Mouse (Mus musculus) CH12.LX (cell line): ENCODE measurements around the gene Htt. TPM values are rescaled to one million over a fixed set of nuclear protein-coding genes. Genes with fewer than 3 reads are reported as not detected.

Experiments
- DNase-seq: peaks from one replicate; pipeline ENCODE4 v3.0.0-alpha.2; 2013; ENCODE audit errors: extremely low read depth
- H3K27ac ChIP-seq: 2 replicates; pipeline ENCODE4 v1.5.1; 2012; ENCODE audit warnings: low read depth, mild to moderate bottlenecking, control low read depth, moderate library complexity; ENCODE audit not compliant: insufficient read depth
- H3K27me3 ChIP-seq: replicated peaks from 2 replicates; pipeline ENCODE3; 2012; ENCODE audit warnings: inconsistent platforms
- H3K36me3 ChIP-seq, 2 experiments: replicated peaks in 1 of 2; 2 replicates each; pipeline versions ENCODE3 to v1.6.1; 2012; ENCODE audit warnings: inconsistent platforms in 1 of 2, low read length in 1 of 2, mild to moderate bottlenecking in 1 of 2, mixed read lengths in 1 of 2, moderate library complexity in 1 of 2; ENCODE audit not compliant: control insufficient read depth in 1 of 2, insufficient read depth in 1 of 2
- H3K4me1 ChIP-seq, 2 experiments: 2 replicates each; pipeline ENCODE4 v1.6.1; 2012; ENCODE audit warnings: inconsistent platforms in 1 of 2, moderate library complexity in 1 of 2; ENCODE audit not compliant: insufficient read depth in 2 of 2, control insufficient read depth in 1 of 2
- H3K4me2 ChIP-seq: 2 replicates; pipeline ENCODE4 v1.6.1; 2012; ENCODE audit warnings: low read depth, mild to moderate bottlenecking, control low read depth; ENCODE audit not compliant: poor library complexity, insufficient read depth, severe bottlenecking
- H3K4me3 ChIP-seq, 3 experiments: fragments of 150-350 bp in 1 of 3; sonication (generic) in 1 of 3; replicated peaks in 1 of 3; 2 replicates each; pipeline versions ENCODE3 to v1.5.1; 2011 to 2012; ENCODE audit warnings: low read depth in 2 of 3, low read length in 2 of 3, mild to moderate bottlenecking in 2 of 3, moderate library complexity in 2 of 3, control low read depth in 1 of 3, improper control_type of control experiment in 1 of 3, inconsistent platforms in 1 of 3, mixed read lengths in 1 of 3; ENCODE audit not compliant: poor library complexity in 1 of 3
- H3K79me2 ChIP-seq: replicated peaks from 2 replicates; pipeline ENCODE4 v1.6.1; 2012; ENCODE audit warnings: mild to moderate bottlenecking, moderate library complexity; ENCODE audit not compliant: control insufficient read depth, poor library complexity, insufficient read depth, severe bottlenecking; ENCODE audit errors: extremely low read depth
- H3K9ac ChIP-seq: 2 replicates; pipeline ENCODE4 v1.6.1; 2012; ENCODE audit warnings: low read depth, mild to moderate bottlenecking, control low read depth, moderate library complexity; ENCODE audit not compliant: insufficient read depth
- H3K9me3 ChIP-seq: replicated peaks from 2 replicates; pipeline ENCODE3; 2012; ENCODE audit warnings: low read length, inconsistent platforms, mixed read lengths
- CHD1 ChIP-seq: IDR thresholded peaks from 2 replicates; pipeline ENCODE4 v1.6.1; 2012; ENCODE audit warnings: low read depth, low read length, improper control_type of control experiment, inconsistent platforms
- CTCF ChIP-seq, 2 experiments: IDR thresholded peaks in 1 of 2; conservative IDR thresholded peaks in 1 of 2; 2 replicates each; pipeline ENCODE4 v1.5.1; 2011 to 2012; ENCODE audit warnings: low read depth in 2 of 2, low read length in 2 of 2, improper control_type of control experiment in 1 of 2, inconsistent platforms in 1 of 2, mild to moderate bottlenecking in 1 of 2, moderate library complexity in 1 of 2
- E2F4 ChIP-seq: IDR thresholded peaks from 2 replicates; pipeline ENCODE4 v1.6.1; 2011; ENCODE audit warnings: low read depth, low read length, improper control_type of control experiment; ENCODE audit not compliant: insufficient replicate concordance
- ETS1 ChIP-seq: conservative IDR thresholded peaks from 2 replicates; pipeline ENCODE4 v1.6.1; 2012; ENCODE audit warnings: low read depth, mild to moderate bottlenecking, inconsistent platforms, low read length, improper control_type of control experiment, moderate library complexity
- GABPA ChIP-seq: IDR thresholded peaks from 2 replicates; pipeline ENCODE4 v1.6.1; 2012; ENCODE audit warnings: low read depth, low read length, improper control_type of control experiment, inconsistent platforms; ENCODE audit not compliant: insufficient replicate concordance
- HCFC1 ChIP-seq: IDR thresholded peaks from 2 replicates; pipeline ENCODE4 v1.6.1; 2012; ENCODE audit warnings: low read depth, mild to moderate bottlenecking, inconsistent platforms, low read length, improper control_type of control experiment
- IRF4 ChIP-seq: IDR thresholded peaks from 2 replicates; pipeline ENCODE4 v1.6.1; 2014; ENCODE audit warnings: low read depth, mild to moderate bottlenecking, inconsistent platforms, low read length, improper control_type of control experiment
- JUN ChIP-seq: IDR thresholded peaks from 2 replicates; pipeline ENCODE4 v1.6.1; 2011; ENCODE audit warnings: low read depth, mild to moderate bottlenecking, low read length, improper control_type of control experiment, moderate library complexity; ENCODE audit not compliant: insufficient read depth
- JUND ChIP-seq: conservative IDR thresholded peaks from 2 replicates; pipeline ENCODE4 v1.6.1; 2011; ENCODE audit warnings: low read depth, low read length, improper control_type of control experiment
- MAFK ChIP-seq: IDR thresholded peaks from 2 replicates; pipeline ENCODE4 v1.6.1; 2011; ENCODE audit warnings: low read length, improper control_type of control experiment; ENCODE audit not compliant: insufficient replicate concordance
- MAX ChIP-seq: IDR thresholded peaks from 2 replicates; pipeline ENCODE4 v1.6.1; 2011; ENCODE audit warnings: low read length, improper control_type of control experiment
- NELFE ChIP-seq: IDR thresholded peaks from 2 replicates; pipeline ENCODE4 v1.6.1; 2011; ENCODE audit warnings: low read depth, low read length, improper control_type of control experiment
- NRF1 ChIP-seq: IDR thresholded peaks from 2 replicates; pipeline ENCODE4 v1.6.1; 2014; ENCODE audit warnings: low read depth, mild to moderate bottlenecking, inconsistent platforms, low read length, improper control_type of control experiment, moderate library complexity
- PAX5 ChIP-seq: IDR thresholded peaks from 2 replicates; pipeline ENCODE4 v1.6.1; 2012; ENCODE audit warnings: low read length, inconsistent platforms, mixed read lengths
- POLR2A ChIP-seq: IDR thresholded peaks from 2 replicates; pipeline ENCODE4 v1.6.1; 2011; ENCODE audit warnings: low read depth, mild to moderate bottlenecking, improper control_type of control experiment, low read length
- POLR2AphosphoS2 ChIP-seq: IDR thresholded peaks from 2 replicates; pipeline ENCODE4 v1.6.1; 2011; ENCODE audit warnings: low read depth, low read length, improper control_type of control experiment
- RCOR1 ChIP-seq: conservative IDR thresholded peaks from 2 replicates; pipeline ENCODE4 v1.6.1; 2012; ENCODE audit warnings: low read depth, mild to moderate bottlenecking, inconsistent platforms, low read length, improper control_type of control experiment
- SIN3A ChIP-seq: IDR thresholded peaks from 2 replicates; pipeline ENCODE4 v1.6.1; 2012; ENCODE audit warnings: low read length, improper control_type of control experiment, inconsistent platforms
- TCF12 ChIP-seq: IDR thresholded peaks from 2 replicates; pipeline ENCODE4 v1.6.1; 2014; ENCODE audit warnings: low read depth, mild to moderate bottlenecking, inconsistent platforms, low read length, improper control_type of control experiment
- UBTF ChIP-seq: IDR thresholded peaks from 2 replicates; pipeline ENCODE4 v1.6.1; 2012; ENCODE audit warnings: low read depth, mild to moderate bottlenecking, inconsistent platforms, low read length, improper control_type of control experiment, moderate library complexity
- USF2 ChIP-seq: conservative IDR thresholded peaks from 2 replicates; pipeline ENCODE4 v1.6.1; 2011; ENCODE audit warnings: low read depth, low read length, improper control_type of control experiment
- ZKSCAN1 ChIP-seq: IDR thresholded peaks from 2 replicates; pipeline ENCODE4 v1.6.1; 2012; ENCODE audit warnings: low read depth, inconsistent platforms, low read length, improper control_type of control experiment, borderline replicate concordance
- ZNF384 ChIP-seq: IDR thresholded peaks from 2 replicates; pipeline ENCODE4 v1.6.1; 2012; ENCODE audit warnings: low read depth, low read length, improper control_type of control experiment, inconsistent platforms
- dilution Hi-C: fragments of 300-500 bp; cut with MboI; formaldehyde crosslinking; loops from 2 replicates; pipeline ENCODE4 v1.14.3; 2020; ENCODE audit warnings: low sequenced_read_pairs; ENCODE audit not compliant: extremely low pct_unique_long_range_greater_than_20kb, extremely low pct_ligation_motif_present
- in situ Hi-C: fragments of 300-500 bp; cut with MboI; formaldehyde crosslinking; loops from 3 replicates; pipeline ENCODE4 v1.14.3; 2019; ENCODE audit warnings: low sequenced_read_pairs, low pct_ligation_motif_present, low pct_unique_long_range_greater_than_20kb, mixed read lengths
- polyA plus RNA-seq: library from polyadenylated mRNA; unstranded; fragments of >175 nt; gene quantifications from 2 replicates; pipeline ENCODE4 v1.2.1, GENCODE M21; 2012; ENCODE audit warnings: low read depth; ENCODE audit not compliant: insufficient read length
- total RNA-seq, 2 experiments: library from RNA; depleted of rRNA; stranded (reverse); fragments of 300-350 nt in 1 of 2; fragments of >200 nt in 1 of 2; gene quantifications; 2 replicates each; pipeline ENCODE4 v1.2.3; 2012 to 2014

Htt gene
- total and polyA plus RNA-seq, 3 experiments: 10.2 to 18.1 (median 18.1) TPM

- no peak overlapping the region for H3K4me3 ChIP-seq
- no peak overlapping the region for H3K4me2 ChIP-seq
- H3K36me3 ChIP-seq: peaks cover 4 to 14% of the 10 kb centered on the region in 2 experiments
- TF ChIP-seq ETS1 (no peak), HCFC1 (no peak), NRF1 (no peak), MAFK (no peak), JUN (no peak), GABPA (no peak), JUND (no peak), NELFE (no peak), E2F4 (no peak), USF2 (no peak), SIN3A (no peak), POLR2A (no peak)
- H3K9me3 ChIP-seq: no peaks in the 10 kb centered on the region
- in situ Hi-C loops: no loop called here
- DNase-seq: peak; percentile 31
- H3K9ac ChIP-seq: no peak overlapping the region
- peaks cover 8 to 30% of the 10 kb centered on the region in 2 experiments for H3K4me1 ChIP-seq
- H3K27ac ChIP-seq: no peak overlapping the region
- H3K27me3 ChIP-seq: no peaks in the 10 kb centered on the region
- dilution Hi-C loops: no loop called here
- peaks cover 18% of the 10 kb centered on the region for H3K79me2 ChIP-seq
Observed at GRCm38 (mm10) chr5:34773392-34773791, 11.9 kb downstream of the Htt start.

- H3K4me2 ChIP-seq: no peak overlapping the region
- H3K9ac ChIP-seq: no peak overlapping the region
- H3K27me3 ChIP-seq: no peaks in the 10 kb centered on the region
- TF ChIP-seq GABPA (no peak), RCOR1 (no peak), E2F4 (no peak)
- dilution Hi-C loops: no loop called here
- DNase-seq: no peak
- H3K79me2 ChIP-seq: no peaks in the 10 kb centered on the region
- in situ Hi-C loops: no loop called here
- peaks cover 0 to 6% of the 10 kb centered on the region in 2 experiments; a peak in 1 of 4 replicates for H3K4me1 ChIP-seq
- no peak overlapping the region for H3K4me3 ChIP-seq
- no peaks in the 10 kb centered on the region for H3K9me3 ChIP-seq
- no peak overlapping the region for H3K27ac ChIP-seq
- H3K36me3 ChIP-seq: peaks cover 7 to 46% of the 10 kb centered on the region in 2 experiments
Observed at GRCm38 (mm10) chr5:34785027-34785426, 23.5 kb downstream of the Htt start.

GRCm38 (mm10) chr5:34791141-34791540 is 29.6 kb downstream of the Htt start:
- dilution Hi-C loops (no loop called here), in situ Hi-C loops (no loop called here)
- no peaks in the 10 kb centered on the region for H3K4me1 ChIP-seq
- no peak for TF ChIP-seq POLR2AphosphoS2
- TF ChIP-seq MAFK: no peak
- no peak for TF ChIP-seq UBTF
- no peak for TF ChIP-seq TCF12
- TF ChIP-seq JUN: no peak
- no peak for TF ChIP-seq USF2
- no peak for TF ChIP-seq CTCF (conservative IDR thresholded peaks at IDR 0.05 in 1 of 2, IDR thresholded peaks at IDR 0.05 in 1 of 2; ENCODE audit: low read depth in 2 of 2, low read length in 2 of 2)
- TF ChIP-seq MAX: no peak
- TF ChIP-seq PAX5: no peak
- no peak for TF ChIP-seq E2F4
- TF ChIP-seq CHD1: no peak
- TF ChIP-seq ZKSCAN1: no peak
- no peak for TF ChIP-seq NELFE
- no peak for TF ChIP-seq IRF4
- TF ChIP-seq POLR2A: no peak
- no peak for TF ChIP-seq ZNF384
- no peak overlapping the region for H3K9ac ChIP-seq
- H3K36me3 ChIP-seq: peaks cover 24 to 58% of the 10 kb centered on the region in 2 experiments
- H3K27me3 ChIP-seq: no peaks in the 10 kb centered on the region
- no peak overlapping the region for H3K27ac ChIP-seq
- no peaks in the 10 kb centered on the region for H3K9me3 ChIP-seq
- no peak overlapping the region for H3K4me2 ChIP-seq
- no peak overlapping the region for H3K4me3 ChIP-seq
- H3K79me2 ChIP-seq: no peaks in the 10 kb centered on the region
- no peak for DNase-seq
